Mouse (Mus musculus): Measurements from ENCODE around the gene Zwilch.
"Not testable (repeated sequence)": the region's sequence is repeated elsewhere in the genome, so short reads cannot be mapped to it uniquely, and the experiment has no call there.

Gene Zwilch

GRCm38 (mm10) chr9:64172816-64173665 is at the start of gene Zwilch, which contains the start of gene Rpl4:
Gene Zwilch, minus strand, starts transcription at chr9:64173104.
Gene Rpl4, plus strand, starts transcription at chr9:64173375.
- peak; percentile 81 for DNase-seq

- DNase-seq: no peak
These were observed 49.2 kb upstream of the Zwilch start for GRCm38 (mm10) chr9:64222098-64222497.

DNA sequence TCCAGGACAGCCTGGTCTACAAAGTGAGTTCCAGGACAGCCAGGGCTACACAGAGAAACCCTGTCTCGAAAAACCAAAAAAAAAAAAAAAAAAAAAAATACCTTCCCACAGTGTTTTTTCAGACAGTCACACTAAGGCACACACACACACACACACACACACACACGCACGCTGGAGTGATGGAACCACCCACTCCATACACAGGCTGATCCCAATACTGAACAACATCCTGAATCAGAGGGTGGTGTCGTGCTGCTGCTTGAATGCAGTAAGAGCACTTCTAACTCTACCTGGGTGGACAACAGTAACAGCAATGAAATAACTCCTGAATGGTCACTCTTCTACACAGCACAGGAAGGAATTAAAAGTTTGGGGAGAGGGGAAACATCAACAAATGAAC is 48.6 kb upstream of the Zwilch start:
- no peak for DNase-seq

DNA sequence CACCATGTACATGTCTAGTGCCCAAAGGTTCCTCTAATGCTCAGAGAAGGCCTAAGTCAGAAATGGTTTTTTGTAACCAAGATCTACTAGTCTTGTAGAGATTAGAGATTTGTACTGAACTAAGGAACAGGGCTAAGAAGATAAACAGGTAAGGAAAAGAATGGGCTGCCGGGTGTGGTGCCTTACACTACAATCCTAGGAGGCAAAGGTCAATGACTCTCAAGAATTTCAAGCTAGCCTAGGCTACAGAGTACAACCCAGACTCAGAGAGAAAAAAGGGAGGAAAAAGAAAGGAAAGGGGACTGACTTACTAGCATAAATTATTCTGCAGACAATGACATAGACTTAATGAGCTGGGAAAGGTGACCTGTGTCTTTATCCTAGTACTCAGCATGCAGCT is 47.7 kb upstream of the Zwilch start:
- no peak for DNase-seq

GRCm38 (mm10) chr9:64219772-64220420 is 47.0 kb upstream of the Zwilch start:
- no peak for DNase-seq

- no peak for DNase-seq
These were observed 46.4 kb upstream of the Zwilch start for GRCm38 (mm10) chr9:64219305-64219704.

- no peak for DNase-seq
These were observed 45.0 kb upstream of the Zwilch start for GRCm38 (mm10) chr9:64217887-64218286.

- DNase-seq: no peak
These were observed 43.7 kb upstream of the Zwilch start for GRCm38 (mm10) chr9:64216641-64217040.

- no peak for DNase-seq
These were observed 43.2 kb upstream of the Zwilch start for GRCm38 (mm10) chr9:64216090-64216489.

DNA sequence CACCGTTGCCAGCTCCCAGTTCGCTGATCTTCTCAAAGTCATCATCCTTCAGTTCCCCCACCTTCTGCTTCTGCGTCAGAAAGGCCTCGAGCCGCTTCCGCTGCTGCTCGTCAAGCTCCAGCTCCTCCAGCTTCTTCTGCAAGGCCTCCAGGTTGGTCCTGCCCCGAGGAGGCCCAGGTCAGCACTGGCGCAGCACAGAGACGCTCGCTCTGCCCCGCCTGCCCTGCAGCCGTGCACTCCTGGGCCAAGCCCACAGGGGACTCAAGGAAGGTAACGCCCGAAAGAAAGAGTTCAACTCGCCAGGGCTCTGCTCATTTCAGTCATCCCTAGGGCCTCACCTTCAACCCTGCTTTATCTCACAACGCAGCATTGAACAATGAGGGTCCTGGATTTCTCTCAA is 41.5 kb upstream of the Zwilch start:
- no peak for DNase-seq

- no peak for DNase-seq
These were observed 34.7 kb upstream of the Zwilch start for GRCm38 (mm10) chr9:64207509-64208084.

DNA sequence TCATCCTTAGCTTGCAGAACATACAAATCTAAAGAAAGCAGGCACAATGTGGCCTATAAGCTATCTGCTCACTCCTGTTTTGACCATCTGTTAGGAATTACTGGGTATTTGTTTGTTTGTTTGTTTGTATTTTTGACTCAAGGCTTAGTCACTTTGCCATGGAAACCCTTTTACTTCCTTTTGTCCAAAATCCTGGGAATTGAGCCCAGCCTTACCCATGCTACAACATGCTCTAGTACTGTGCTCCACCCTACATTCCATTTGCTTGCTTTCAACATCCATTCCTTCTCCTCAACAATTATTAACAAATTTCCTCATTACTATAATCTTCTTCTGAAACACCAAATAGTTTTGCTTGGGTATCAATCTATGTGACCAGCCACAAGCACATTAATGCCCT is 30.0 kb upstream of the Zwilch start:
- DNase-seq: no peak

DNA sequence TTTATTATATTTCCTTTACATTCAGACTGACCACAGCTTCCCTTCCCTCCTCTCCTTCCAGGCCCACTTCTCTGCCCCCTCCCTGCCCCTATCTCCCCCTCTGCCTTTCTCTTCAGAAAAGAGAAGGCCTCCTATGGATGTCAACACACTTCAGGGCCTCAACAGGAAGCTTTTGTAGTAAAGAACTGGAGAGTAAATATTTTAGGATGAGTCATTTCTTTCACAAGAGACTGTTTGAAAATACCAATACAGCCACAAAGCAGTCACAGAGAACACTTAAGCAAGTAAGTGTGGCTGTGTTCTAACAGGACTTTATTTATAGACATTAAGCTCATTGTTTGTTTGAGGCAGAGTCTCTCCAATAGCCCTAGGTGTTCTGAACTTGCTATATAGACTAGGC is 29.4 kb upstream of the Zwilch start:
- DNase-seq: no peak

DNA sequence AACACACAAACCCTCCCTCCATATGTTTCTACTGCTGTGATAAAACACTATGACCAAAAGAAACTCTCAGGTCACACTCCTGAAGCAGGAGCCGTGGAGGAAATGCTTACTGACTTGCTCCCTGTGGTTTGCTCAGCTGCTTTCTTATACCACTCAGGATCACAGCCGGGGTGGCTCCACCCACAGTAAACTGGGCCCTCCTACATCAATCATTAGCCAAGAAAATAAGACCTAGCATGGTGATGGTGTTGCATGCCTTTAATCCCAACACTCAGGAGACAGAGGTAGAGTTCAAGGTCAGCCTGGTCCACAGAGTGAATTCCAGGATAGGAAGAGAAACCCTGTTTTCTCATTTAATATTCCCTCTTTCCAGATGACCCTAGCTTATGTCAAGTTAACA is 27.0 kb upstream of the Zwilch start:
- DNase-seq: no peak

- not testable (repeated sequence) for DNase-seq
These were observed 26.0 kb upstream of the Zwilch start for GRCm38 (mm10) chr9:64198763-64199418.

- no peak for DNase-seq
These were observed 25.3 kb upstream of the Zwilch start for GRCm38 (mm10) chr9:64198068-64198762.

DNA sequence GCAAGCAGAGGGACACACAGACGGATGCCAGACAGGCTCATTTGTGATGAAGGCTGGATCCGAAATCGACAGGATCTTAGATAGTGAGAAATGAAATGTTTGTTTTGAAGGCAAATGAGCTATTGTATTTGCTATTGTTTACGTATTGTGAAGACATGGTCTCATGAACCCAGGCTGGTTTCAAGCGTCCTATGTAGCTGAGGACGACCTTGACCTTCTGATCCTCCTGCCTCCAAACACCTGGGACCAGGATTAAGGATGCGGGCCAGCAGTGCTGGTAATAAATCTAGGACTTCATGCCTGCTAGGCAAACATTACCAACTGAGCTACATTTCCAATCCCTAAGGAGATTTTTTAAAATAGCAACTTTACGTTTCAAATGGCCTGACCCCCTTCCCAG is 24.6 kb upstream of the Zwilch start:
- DNase-seq: no peak

DNA sequence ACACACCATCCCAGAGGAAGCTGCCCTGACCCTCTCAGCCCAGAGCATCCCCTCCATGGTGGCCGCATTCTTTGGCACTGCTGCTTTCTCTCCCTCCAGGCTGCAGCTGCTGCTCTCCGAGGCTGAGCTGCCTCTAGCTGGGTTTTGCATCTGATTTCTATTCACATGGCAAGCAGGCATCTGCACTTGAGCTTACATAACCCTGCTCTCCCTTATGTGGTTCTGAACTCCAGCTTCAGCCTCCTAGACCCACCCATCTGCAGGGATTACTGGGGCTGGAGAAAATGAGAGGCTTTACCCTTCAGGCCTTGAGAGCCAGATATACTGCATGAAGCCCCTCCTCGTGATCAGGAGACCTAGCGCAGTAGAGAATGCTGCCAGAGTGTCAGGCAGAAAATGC is 22.6 kb upstream of the Zwilch start:
- no peak for DNase-seq

GRCm38 (mm10) chr9:64193879-64194278 is 21.0 kb upstream of the Zwilch start:
- DNase-seq: no peak

DNA sequence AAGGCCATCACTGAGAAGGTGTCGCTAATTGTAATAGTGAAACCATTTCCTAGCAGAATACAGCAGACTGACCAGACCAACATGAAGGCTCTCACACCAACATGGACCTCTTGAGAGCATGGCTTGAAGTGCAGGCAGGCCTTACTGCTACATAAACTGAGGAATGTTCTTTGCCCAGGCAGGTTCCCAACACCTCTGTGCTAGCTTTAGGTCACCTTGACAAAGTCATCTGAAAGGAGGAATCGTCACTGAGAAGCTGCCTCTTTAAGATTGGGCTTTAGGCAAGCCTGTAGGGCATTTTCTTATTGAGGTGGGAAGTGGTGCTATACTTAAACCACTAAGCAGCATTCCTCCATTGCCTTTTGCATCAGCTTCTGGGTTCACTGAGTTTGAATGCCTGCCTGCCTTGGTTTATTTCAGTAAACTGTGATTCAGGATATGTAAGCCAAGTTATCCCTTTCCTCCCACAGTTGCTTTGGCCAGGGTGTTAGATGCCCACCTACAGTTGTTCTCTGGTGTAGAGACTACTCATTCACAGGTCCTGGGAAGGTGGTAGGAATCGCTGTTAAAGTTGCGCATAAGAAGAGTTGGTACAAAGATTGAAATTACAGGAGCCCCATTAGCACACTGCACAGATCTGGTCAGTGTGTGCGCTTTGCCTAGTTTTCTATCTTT is 11.4 kb upstream of the Zwilch start:
- DNase-seq: no peak

DNA sequence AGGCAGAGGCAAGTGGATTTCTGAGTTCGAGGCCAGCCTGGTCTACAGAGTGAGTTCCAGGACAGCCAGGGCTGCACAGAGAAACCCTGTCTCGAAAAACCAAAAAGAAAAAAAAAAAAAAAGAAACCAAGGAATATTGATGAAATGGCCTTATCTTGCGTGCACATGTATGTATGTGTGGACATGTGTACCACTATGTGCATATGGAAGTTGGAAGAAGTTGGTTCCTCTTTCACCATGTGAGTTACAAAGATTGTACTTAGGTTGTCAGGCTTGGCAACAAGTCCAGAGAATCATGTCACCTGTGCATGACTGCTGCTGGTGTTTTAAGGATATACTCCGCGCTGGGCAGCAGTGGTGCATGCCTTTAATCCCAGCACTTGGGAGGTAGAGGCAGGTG is 10.4 kb upstream of the Zwilch start:
- not testable (repeated sequence) for DNase-seq

- DNase-seq: peak; percentile 93
These were observed 6.2 kb upstream of the Zwilch start, which contains the start of gene Snapc5 for GRCm38 (mm10) chr9:64178974-64179646. Gene Snapc5, plus strand, starts transcription at chr9:64179274.

All from lung, postnatal 10 days (tissue).